Mouse (Mus musculus) layer of hippocampus, adult 6 months (tissue): ENCODE results near the gene Gm3055. TPM values are rescaled to one million over a fixed set of nuclear protein-coding genes. Genes with fewer than 3 reads are reported as not detected.

ENCODE experiments used
- long read RNA-seq, 2 experiments: library from polyadenylated mRNA; unstranded; transcript quantifications; one replicate each; pipeline ENCODE4 v2.0.0; 2019 to 2020
- polyA plus RNA-seq: library from polyadenylated mRNA; unstranded; fragments of <200 nt; fragmentation: Nextera tagmentation; gene quantifications from 2 replicates; pipeline ENCODE4 v1.2.3, GENCODE M21; 2021

Gm3055 gene
- 4.8 and 5.4 TPM in 2 replicates for polyA plus RNA-seq
- long read RNA-seq, experiment 1, partial matches to known transcripts = 0 of 6 reads
- long read RNA-seq, experiment 1, other reads (novel, unspliced or antisense) = 3 of 6 reads
- long read RNA-seq, experiment 2, full-length matches to known transcripts = 10 of 28 reads
- long read RNA-seq, experiment 2, partial matches to known transcripts = 1 of 28 reads
- long read RNA-seq, experiment 2, other reads (novel, unspliced or antisense) = 17 of 28 reads

DNA sequence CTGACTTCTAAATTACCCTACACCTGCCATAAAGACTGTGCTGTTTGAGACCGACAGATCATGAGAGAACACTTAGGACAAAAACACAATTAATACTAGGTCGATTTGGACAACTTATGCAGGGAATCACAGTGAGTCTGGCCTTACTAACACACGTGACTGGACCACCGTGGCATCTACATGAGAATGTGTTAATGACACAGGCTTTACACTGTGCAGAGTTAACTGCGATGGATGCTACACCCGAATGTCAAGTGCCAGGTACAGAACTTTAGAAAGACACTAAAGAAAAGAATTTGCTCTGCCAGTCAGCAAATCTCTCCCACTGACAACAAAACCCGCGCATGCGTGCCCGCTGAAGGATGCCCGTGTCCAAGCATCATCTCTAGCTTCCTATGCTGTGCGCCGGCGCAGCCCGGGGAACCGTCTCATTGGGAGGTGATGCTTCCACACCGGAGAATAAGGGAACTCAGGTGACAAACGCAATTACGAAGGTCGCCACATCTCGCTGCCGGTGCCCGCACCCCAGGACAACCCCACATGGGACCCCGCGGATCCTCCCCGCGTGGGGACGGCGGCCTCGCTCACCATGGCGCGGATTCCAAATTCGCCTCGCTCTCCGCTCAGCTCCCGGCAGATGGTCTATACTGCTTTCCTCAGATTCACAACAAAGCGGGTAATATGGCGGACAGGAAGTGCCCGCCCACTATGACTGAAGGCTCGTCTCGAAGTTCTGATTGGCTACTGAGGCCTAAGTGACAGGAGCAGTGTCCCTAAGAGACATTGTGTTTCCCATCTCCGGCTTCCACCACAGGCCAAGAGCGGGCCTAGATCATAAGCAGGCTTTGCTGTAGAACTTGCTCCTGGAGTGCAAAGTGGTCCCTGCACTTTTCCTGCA is at the start of gene Gm3055:
Gm3055 (minus strand) TSS at position 656 of the 898 bp plus-strand sequence.

DNA sequence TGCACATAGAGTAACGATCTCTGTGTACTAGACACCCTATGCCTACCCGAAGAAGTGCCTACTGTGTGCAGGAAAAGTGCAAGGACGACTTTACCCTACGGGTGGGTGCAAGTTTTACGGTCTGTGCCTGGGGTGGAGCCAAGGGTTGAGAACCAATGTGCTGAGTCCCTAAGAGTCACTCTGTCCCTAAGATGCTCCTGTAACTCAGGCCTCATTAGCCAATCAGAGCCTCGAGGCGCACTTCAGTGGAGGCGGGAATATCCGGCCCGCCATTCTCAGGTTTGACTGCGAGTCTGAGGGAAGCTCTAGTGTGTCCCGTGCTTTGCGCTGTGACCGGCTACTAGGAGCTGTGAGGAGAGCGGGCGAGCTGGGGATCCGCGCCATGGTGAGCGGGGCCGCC is 40.9 kb upstream of the Gm3055 start, which contains the start of gene Gm4767:
Gm4767 (plus strand) TSS at position 288 of the 400 bp plus-strand sequence.

DNA sequence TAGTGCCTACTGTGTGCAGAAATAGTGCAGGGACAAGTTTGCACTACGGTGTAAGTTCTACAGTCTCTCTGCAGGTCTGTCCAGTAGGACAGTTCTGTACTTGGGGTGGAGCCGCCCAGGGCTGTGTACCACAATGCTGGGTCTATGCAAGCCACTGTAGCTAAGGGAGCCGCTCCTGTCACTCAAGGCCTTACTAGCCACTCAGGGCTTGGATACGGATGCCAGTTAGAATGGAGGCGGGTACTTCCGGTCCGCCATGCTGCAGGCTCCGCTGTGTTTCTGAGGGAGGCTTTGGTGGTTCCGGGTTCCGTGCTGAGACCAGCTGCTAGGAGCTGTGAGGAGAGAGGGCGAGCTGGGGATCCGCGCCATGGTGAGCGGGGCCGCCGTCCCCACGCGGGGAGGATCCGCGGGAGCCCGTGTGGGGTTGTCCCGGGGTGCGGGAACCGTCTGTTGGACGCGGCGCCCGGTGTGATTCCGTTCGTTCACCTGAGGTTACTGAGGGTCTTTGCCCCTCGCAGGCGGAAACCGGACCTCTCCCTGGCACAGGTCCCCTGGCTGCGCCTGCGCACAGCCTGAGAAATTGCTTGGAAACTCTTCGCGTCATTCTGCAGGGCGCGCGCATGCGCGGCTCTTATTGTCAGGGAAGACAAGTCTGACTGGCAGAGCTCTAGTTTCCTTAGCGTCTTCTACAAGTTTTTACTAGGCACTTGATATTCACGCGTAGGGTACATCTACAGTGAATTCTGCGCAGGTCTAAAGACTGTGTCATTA is 66.2 kb downstream of the Gm3055 start, which contains the start of gene Zfp433:
Zfp433 (plus strand) TSS at position 295 of the 771 bp plus-strand sequence.

Other genes starting within 250 kb of the Gm3055 start
- 2.6 and 3.5 TPM in 2 replicates for gene Gna15, start 246.9 kb downstream of the Gm3055 start, polyA plus RNA-seq
- gene Gna11, start 226.0 kb downstream of the Gm3055 start, polyA plus RNA-seq = 42.2 and 61.8 TPM in 2 replicates
- 230 and 286 TPM in 2 replicates for gene Aes, start 211.7 kb downstream of the Gm3055 start, polyA plus RNA-seq
- 3.0 and 3.9 TPM in 2 replicates for gene Tle2, start 196.6 kb downstream of the Gm3055 start, polyA plus RNA-seq
- 2.5 and 3.7 TPM in 2 replicates for gene Tle6, start 170.1 kb downstream of the Gm3055 start, polyA plus RNA-seq
- gene BC025920, start 164.9 kb downstream of the Gm3055 start, polyA plus RNA-seq = 0.24 and 0.54 TPM in 2 replicates
- 24.3 and 28.2 TPM in 2 replicates for gene Sirt6, start 143.4 kb downstream of the Gm3055 start, polyA plus RNA-seq
- 22.5 and 26.2 TPM in 2 replicates for gene Ankrd24, start 142.6 kb downstream of the Gm3055 start, polyA plus RNA-seq
- 1.5 and 1.7 TPM in 2 replicates for gene Gm10778, start 122.1 kb downstream of the Gm3055 start, polyA plus RNA-seq
- gene Zfp433, start 66.3 kb downstream of the Gm3055 start, polyA plus RNA-seq = 4.8 and 7.5 TPM in 2 replicates
- gene Gm4767, start 41.0 kb upstream of the Gm3055 start, polyA plus RNA-seq = 0.65 and 0.90 TPM in 2 replicates
- 3.1 TPM in 2 replicates for gene Gm32687, start 92.8 kb upstream of the Gm3055 start, polyA plus RNA-seq
- gene Zfp781, start 159.3 kb upstream of the Gm3055 start, polyA plus RNA-seq = 0.84 and 2.0 TPM in 2 replicates